Mouse (Mus musculus): Measurements from ENCODE around the gene Egflam.

Egflam gene

GRCm38 (mm10) chr15:7222809-7223208 lies 175.4 kb downstream of the Egflam start:
- no peak for DNase-seq (ENCODE audit: inconsistent age in 2 of 2, low spot score in 1 of 2)

GRCm38 (mm10) chr15:7217273-7217598 lies 181.0 kb downstream of the Egflam start:
- no peak for DNase-seq (ENCODE audit: inconsistent age in 2 of 2, low spot score in 1 of 2)

DNA sequence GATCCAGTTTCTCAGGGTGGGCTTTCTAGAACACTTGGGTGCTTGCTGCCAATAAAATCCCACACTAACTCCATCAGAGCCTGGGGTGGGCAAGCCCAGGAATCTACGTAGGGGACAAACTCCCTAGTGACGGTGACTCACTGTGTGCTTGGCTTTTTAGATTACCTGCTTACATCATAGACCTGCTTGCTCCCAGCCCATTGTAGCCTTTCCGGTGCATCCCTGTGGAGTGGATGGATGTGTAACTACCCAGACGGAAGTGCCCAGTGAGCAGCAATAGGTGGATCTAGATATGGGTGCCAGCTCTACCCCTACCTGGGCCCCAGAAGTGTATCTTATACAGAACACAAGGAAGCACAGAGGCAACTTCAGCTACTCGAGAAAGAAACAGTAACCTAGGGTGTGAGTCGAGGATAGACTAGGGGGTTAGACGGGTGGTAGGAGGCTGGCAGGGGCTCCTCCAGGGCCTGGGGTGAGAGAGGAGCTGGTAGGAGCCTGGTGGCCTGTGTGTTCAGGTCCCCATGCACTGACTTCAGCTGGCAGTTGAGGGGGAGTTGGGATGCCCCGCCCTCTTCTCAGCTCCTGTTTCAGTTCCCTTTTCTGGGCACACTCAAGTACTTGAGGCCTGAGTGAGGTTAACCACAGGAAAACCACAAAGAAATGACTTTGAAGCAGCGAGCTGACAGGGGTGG lies 181.5 kb downstream of the Egflam start:
- peak in 1 of 2 experiments; percentile 26 for DNase-seq (ENCODE audit: inconsistent age in 2 of 2, low spot score in 1 of 2)

GRCm38 (mm10) chr15:7215845-7216244 lies 182.3 kb downstream of the Egflam start:
- no peak for DNase-seq (ENCODE audit: inconsistent age in 2 of 2, low spot score in 1 of 2)

GRCm38 (mm10) chr15:7213683-7214082 lies 184.5 kb downstream of the Egflam start:
- peak; percentile 27 to 65 for DNase-seq (ENCODE audit: inconsistent age in 2 of 2, low spot score in 1 of 2)

- peak; percentile 24 to 56 for DNase-seq (ENCODE audit: inconsistent age in 2 of 2, low spot score in 1 of 2)
Measured at GRCm38 (mm10) chr15:7208180-7208579, 190.0 kb downstream of the Egflam start.

GRCm38 (mm10) chr15:7207292-7207691 lies 190.9 kb downstream of the Egflam start:
- no peak for DNase-seq (ENCODE audit: inconsistent age in 2 of 2, low spot score in 1 of 2)

DNA sequence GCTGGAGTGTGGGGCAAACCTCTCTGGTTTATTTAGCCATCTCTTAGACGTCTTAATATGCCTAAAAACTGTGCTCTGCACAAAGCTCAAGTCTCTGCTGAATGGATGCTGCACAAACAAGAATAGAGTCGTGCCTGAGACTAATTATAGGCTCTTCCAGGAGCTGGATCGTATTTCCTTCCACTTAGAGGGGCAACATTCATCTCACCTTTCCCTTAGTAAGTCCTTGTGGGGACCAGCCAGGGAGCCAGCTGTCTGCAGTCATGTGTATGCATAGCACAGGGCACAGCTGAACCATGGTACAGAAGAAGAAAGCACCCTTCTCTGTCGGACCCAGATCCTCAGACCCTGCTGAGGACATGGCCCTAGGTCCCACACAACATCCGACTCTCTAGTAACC lies 192.1 kb downstream of the Egflam start:
- DNase-seq (ENCODE audit: inconsistent age in 2 of 2, low spot score in 1 of 2): no peak

GRCm38 (mm10) chr15:7204917-7205316 lies 193.3 kb downstream of the Egflam start:
- no peak for DNase-seq (ENCODE audit: inconsistent age in 2 of 2, low spot score in 1 of 2)

- DNase-seq (ENCODE audit: inconsistent age in 2 of 2, low spot score in 1 of 2): peak; percentile 43 to 66
Measured at GRCm38 (mm10) chr15:7203606-7204330, 194.4 kb downstream of the Egflam start.

DNA sequence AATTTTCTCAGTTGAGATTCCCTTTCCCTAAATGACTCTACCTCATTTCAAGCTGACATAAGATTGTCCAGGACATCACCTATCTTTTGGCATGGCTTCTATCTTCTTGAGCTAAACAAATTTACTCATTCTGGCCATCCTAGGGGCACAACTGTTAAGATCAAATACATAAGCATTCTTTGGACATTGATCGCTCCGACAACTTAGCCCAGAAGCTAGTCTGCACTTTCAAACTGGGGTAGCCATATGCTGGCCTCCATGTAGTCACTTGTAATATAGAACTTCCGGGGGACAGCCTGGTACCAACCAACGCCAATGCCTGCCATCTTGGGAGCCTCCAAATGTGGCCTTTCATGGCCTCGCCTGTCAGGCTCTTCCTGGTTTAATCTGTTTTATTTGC lies 195.2 kb downstream of the Egflam start:
- no peak for DNase-seq (ENCODE audit: inconsistent age in 2 of 2, low spot score in 1 of 2)

- DNase-seq (ENCODE audit: inconsistent age in 2 of 2, low spot score in 1 of 2): no peak
Measured at GRCm38 (mm10) chr15:7201421-7202380, 196.5 kb downstream of the Egflam start.

DNA sequence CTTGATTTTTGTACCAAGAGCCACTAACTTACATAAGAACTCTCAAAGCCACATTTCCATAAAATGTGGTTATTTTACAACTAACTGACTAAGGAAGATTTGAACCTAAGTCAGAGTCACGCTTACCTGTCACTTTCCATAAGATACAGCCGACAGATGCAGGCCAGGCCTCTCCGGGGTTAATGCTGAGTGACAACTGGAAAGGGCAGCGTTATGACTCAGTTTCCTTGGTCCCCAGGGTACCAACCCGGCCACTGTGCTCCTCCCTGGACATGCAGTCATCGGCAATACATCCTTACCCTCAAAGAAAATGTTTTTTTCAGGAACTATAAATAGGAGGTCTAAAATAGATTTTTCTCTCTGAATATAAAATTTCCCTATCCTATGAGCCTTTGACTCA lies 197.9 kb downstream of the Egflam start:
- DNase-seq (ENCODE audit: inconsistent age in 2 of 2, low spot score in 1 of 2): no peak

DNA sequence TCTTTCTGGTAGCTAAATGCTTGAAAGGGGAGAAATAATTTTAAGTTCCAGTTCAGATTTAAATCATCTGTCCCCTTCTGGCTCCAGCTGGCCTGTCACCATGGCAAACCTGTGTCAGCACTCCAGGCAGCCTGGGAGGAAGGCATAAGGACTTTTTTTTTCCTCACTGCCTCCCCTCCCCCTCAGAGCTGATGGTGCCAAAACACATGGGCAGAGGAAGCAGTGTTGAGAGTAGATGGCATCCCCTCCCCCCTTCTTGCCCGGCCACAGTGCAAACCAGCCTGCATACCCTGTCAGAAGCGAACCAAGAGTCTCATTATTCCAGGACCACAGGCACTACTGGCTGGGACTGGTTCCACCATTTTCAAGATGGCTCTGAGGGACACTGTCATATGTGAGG lies 199.4 kb downstream of the Egflam start:
- no peak for DNase-seq (ENCODE audit: inconsistent age in 2 of 2, low spot score in 1 of 2)

GRCm38 (mm10) chr15:7197652-7198445 lies 200.3 kb downstream of the Egflam start:
- no peak for DNase-seq (ENCODE audit: inconsistent age in 2 of 2, low spot score in 1 of 2)

DNA sequence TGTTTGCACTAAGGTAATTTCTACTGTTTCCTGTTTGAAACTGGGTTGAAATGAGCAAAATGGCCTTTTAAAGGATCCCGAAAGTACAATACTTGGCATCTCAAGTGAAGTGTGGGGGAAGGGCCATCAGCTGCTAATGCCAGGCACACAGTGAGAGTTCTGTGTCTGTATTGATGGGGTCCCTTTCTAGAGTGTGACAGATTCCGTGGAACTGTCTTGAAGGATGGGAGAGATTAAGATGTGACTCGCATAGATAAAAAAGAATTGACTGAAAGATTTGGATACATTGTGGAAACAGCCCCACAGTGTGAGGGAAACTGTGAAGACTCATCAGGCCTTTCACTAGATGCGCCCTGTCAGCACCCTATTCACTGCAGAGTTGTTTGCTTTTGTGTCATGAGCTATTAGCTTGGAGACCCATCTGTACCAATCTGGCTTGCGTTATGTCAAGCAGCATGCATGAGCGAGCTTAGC lies 203.4 kb downstream of the Egflam start:
- no peak for DNase-seq (ENCODE audit: inconsistent age in 2 of 2, low spot score in 1 of 2)

DNA sequence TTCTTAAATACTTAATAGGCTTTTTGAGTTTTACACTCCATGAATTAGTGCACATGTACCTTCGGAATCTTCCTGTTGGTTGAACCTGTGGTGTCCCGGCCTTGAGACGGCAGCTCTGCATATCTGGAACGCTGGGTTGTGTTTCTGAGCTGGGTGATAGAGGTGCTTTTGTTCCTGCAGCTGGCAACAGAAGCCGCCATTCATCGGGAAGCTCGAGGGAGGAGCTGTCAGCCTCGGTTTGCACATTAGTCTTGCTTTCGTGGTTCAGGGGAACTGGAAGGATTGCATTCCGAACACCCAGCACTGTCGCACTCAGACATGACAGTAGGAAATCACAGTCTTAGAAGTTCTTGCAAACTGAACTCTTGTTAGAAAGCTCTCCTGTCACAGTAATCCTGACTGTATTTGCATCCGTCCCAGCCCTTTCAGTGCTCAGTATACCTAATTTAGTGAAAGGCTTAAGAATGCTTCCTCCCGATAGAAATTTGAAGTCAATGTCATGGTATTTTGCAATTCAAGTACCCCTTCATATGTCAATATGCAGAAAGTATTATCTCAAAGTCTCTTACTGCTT lies 204.0 kb downstream of the Egflam start:
- DNase-seq (ENCODE audit: inconsistent age in 2 of 2, low spot score in 1 of 2): no peak

DNA sequence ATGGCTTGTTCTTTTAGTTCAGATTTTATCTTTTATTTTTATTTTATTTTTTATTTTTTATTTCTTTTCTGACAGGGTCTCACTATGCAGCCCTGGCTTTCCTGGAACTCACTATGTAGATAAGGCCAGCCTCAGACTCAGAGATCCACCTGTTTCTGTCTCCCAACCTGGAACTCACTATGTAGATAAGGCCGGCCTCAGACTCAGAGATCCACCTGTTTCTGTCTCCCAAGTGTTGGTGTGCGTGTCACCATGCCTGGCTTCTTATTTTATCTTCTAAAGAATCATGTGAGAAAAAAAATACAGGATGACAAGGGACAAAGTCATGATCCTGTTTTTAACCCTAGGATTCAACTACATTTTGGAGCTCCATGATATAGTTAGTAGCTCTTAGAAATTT lies 205.6 kb downstream of the Egflam start:
- no peak for DNase-seq (ENCODE audit: inconsistent age in 2 of 2, low spot score in 1 of 2)

DNA sequence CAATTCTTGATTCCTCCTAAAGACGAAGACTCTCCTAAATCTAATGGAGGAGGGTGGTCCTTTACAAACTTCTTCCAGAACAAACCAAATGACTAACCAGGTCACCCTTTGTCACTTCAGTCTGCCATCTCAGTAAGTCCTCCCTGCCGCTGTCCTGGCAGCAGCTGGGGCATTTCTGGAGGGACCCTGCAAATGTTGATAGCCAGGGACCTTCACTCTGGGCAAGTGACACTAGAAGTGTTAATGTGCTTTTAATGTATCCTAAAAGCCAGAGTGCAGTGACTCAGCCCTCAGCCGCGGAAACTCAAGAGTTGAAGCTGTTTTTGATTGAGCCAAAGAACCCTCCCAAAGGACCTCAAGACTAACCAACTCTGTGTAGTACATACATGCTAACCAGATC lies 207.1 kb downstream of the Egflam start:
- no peak for DNase-seq (ENCODE audit: inconsistent age in 2 of 2, low spot score in 1 of 2)

GRCm38 (mm10) chr15:7189678-7190454 lies 208.3 kb downstream of the Egflam start:
- no peak for DNase-seq (ENCODE audit: inconsistent age in 2 of 2, low spot score in 1 of 2)
